Mouse (Mus musculus) limb, embryonic 12.5 days (tissue): ENCODE measurements around the gene Guk1. TPM values are rescaled to one million over a fixed set of nuclear protein-coding genes. Genes with fewer than 3 reads are reported as not detected.

Experiments used
- ATAC-seq: fragments of 200-750 bp; cut with Nextera tagmentation; 2 replicates; pipeline ENCODE4 v1.8.0; 2017; ENCODE audit warnings: low read depth, moderate TSS enrichment; ENCODE audit not compliant: insufficient number of reproducible peaks, insufficient read depth, low FRiP score, low TSS enrichment
- H3K27ac ChIP-seq: fragments of 300-500 bp; sonication (generic); 2 replicates; pipeline ENCODE4 v1.5.1; 2016; ENCODE audit warnings: mild to moderate bottlenecking, moderate library complexity
- H3K27me3 ChIP-seq: fragments of 300-500 bp; sonication (generic); 2 replicates; pipeline ENCODE4 v1.6.1; 2016; ENCODE audit warnings: mild to moderate bottlenecking, moderate library complexity
- H3K36me3 ChIP-seq: fragments of 300-500 bp; sonication (generic); 2 replicates; pipeline ENCODE4 v1.6.1; 2016; ENCODE audit warnings: mild to moderate bottlenecking, moderate library complexity
- H3K4me1 ChIP-seq: fragments of 300-500 bp; sonication (generic); replicated peaks from 2 replicates; pipeline ENCODE4 v1.6.1; 2016
- H3K4me2 ChIP-seq: fragments of 300-500 bp; sonication (generic); 2 replicates; pipeline ENCODE4 v1.6.1; 2016; ENCODE audit warnings: mild to moderate bottlenecking, moderate library complexity
- H3K4me3 ChIP-seq: fragments of 300-500 bp; sonication (generic); replicated peaks from 2 replicates; pipeline ENCODE4 v1.5.1; 2016; ENCODE audit warnings: mild to moderate bottlenecking
- H3K9ac ChIP-seq: fragments of 300-500 bp; sonication (generic); replicated peaks from 2 replicates; pipeline ENCODE4 v1.6.1; 2016; ENCODE audit warnings: mild to moderate bottlenecking, moderate library complexity
- H3K9me3 ChIP-seq: fragments of 300-500 bp; sonication (generic); 2 replicates; pipeline ENCODE4 v1.6.1; 2016; ENCODE audit warnings: mild to moderate bottlenecking, moderate library complexity
- WGBS: fragments of 180-500 bp; shearing (Covaris S2); methylation state at CpG from one replicate; pipeline ENCODE4 v1.1.7; 2016; 5-methylcytosine and 5-hydroxymethylcytosine counted together
- polyA plus RNA-seq: library from polyadenylated mRNA; unstranded; fragments of >200 nt; fragmentation: Nextera tagmentation; extraction: Ambion mirVana; gene quantifications from 2 replicates; pipeline ENCODE4 v1.2.1, GENCODE M21; 2016

The Guk1 gene
- polyA plus RNA-seq, 1 experiment from 2014 or later, result 121 TPM

GRCm38 (mm10) chr11:59161398-59161797 is 30.6 kb downstream of the Guk1 start:
- Histone ChIP-seq H3K27ac (no peak overlapping the region), H3K9ac (no peak overlapping the region), H3K36me3 (peaks cover 16% of the 10 kb centered on the region), H3K27me3 (no peaks in the 10 kb centered on the region), H3K9me3 (no peaks in the 10 kb centered on the region), H3K4me1 (peaks cover 7% of the 10 kb centered on the region), H3K4me3 (no peak overlapping the region), H3K4me2 (no peak overlapping the region)
- WGBS, result 80% methylated on average over 5 of the region's 5 CpGs
- no peak for ATAC-seq

GRCm38 (mm10) chr11:59159558-59159957 is 32.5 kb downstream of the Guk1 start:
- ATAC-seq, result no peak
- H3K9ac ChIP-seq, result no peak overlapping the region; the same call in 1 of the 2 replicates

GRCm38 (mm10) chr11:59159099-59159498 is 32.9 kb downstream of the Guk1 start:
- no peak overlapping the region for H3K27ac ChIP-seq
- peaks cover 25% of the 10 kb centered on the region for H3K36me3 ChIP-seq
- no peaks in the 10 kb centered on the region for H3K27me3 ChIP-seq
- H3K4me2 ChIP-seq, result no peak overlapping the region
- ATAC-seq, result no peak
- H3K9ac ChIP-seq, result no peak overlapping the region
- WGBS, result 92% methylated on average over 13 of the region's 13 CpGs
- H3K9me3 ChIP-seq, result no peaks in the 10 kb centered on the region
- peaks cover 7% of the 10 kb centered on the region for H3K4me1 ChIP-seq
- H3K4me3 ChIP-seq, result no peak overlapping the region

More at GRCm38 (mm10) chr11:59159558-59159957, 32.5 kb downstream of the Guk1 start:
- H3K4me1 ChIP-seq, result peaks cover 7% of the 10 kb centered on the region
- 86% methylated on average over 4 of the region's 4 CpGs for WGBS
- no peaks in the 10 kb centered on the region for H3K27me3 ChIP-seq
- H3K4me3 ChIP-seq, result no peak overlapping the region
- H3K36me3 ChIP-seq, result peaks cover 25% of the 10 kb centered on the region
- no peaks in the 10 kb centered on the region for H3K9me3 ChIP-seq
- H3K27ac ChIP-seq, result no peak overlapping the region
- H3K4me2 ChIP-seq, result no peak overlapping the region

- no peak for ATAC-seq
- H3K9me3 ChIP-seq, result no peaks in the 10 kb centered on the region
Measured at GRCm38 (mm10) chr11:59155900-59156299, 36.1 kb downstream of the Guk1 start.

GRCm38 (mm10) chr11:59154220-59154619 is 37.8 kb downstream of the Guk1 start:
- Histone ChIP-seq H3K4me3 (no peak overlapping the region), H3K9me3 (no peaks in the 10 kb centered on the region), H3K27ac (no peak overlapping the region), H3K9ac (no peak overlapping the region), H3K36me3 (peaks cover 25% of the 10 kb centered on the region), H3K27me3 (no peaks in the 10 kb centered on the region), H3K4me2 (no peak overlapping the region), H3K4me1 (no peaks in the 10 kb centered on the region)
- no peak for ATAC-seq
- 86% methylated on average over 7 of the region's 7 CpGs for WGBS

More at GRCm38 (mm10) chr11:59155900-59156299, 36.1 kb downstream of the Guk1 start:
- Histone ChIP-seq H3K27ac (no peak overlapping the region), H3K9ac (no peak overlapping the region), H3K36me3 (peaks cover 25% of the 10 kb centered on the region), H3K4me1 (no peaks in the 10 kb centered on the region), H3K4me2 (no peak overlapping the region), H3K27me3 (no peaks in the 10 kb centered on the region), H3K4me3 (no peak overlapping the region)
- 89% methylated on average over 5 of the region's 5 CpGs for WGBS

- Histone ChIP-seq H3K4me2 (no peak overlapping the region), H3K4me1 (no peaks in the 10 kb centered on the region), H3K27ac (no peak overlapping the region), H3K27me3 (no peaks in the 10 kb centered on the region), H3K9me3 (no peaks in the 10 kb centered on the region), H3K9ac (no peak overlapping the region), H3K4me3 (no peak overlapping the region), H3K36me3 (peaks cover 9% of the 10 kb centered on the region)
- WGBS, result 31% methylated on average over 3 of the region's 3 CpGs
- no peak for ATAC-seq
Measured at GRCm38 (mm10) chr11:59151729-59152128, 40.3 kb downstream of the Guk1 start.

DNA sequence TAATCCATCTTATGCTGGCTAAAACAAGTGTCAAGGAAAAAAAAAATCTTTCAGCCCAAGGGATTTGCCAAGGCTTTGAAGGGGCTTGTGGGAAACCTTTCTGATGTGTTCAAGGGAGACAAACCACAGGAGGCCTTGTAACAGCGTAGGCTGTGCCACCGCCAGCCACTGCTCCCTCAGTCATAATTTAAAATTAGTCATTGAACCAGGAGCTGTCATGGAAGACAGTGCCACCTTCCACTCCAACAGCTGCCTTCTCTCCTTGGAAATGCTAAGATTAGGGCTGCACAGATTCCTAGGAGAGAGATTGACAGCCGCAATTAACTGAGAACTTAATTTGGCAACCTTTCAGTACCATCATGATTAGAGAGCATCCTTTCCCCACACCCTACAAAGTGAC is 42.7 kb downstream of the Guk1 start:
- Histone ChIP-seq H3K4me2 (no peak overlapping the region), H3K36me3 (no peaks in the 10 kb centered on the region), H3K9ac (no peak overlapping the region), H3K27ac (no peak overlapping the region), H3K27me3 (0 out of 2 replicates have a peak, but pooled peaks cover 3% of the 10 kb centered on the region), H3K4me3 (no peak overlapping the region), H3K4me1 (no peaks in the 10 kb centered on the region), H3K9me3 (no peaks in the 10 kb centered on the region)
- no peak for ATAC-seq
- WGBS, result 68% methylated on average over 3 of the region's 3 CpGs

GRCm38 (mm10) chr11:59142962-59143361 is 49.0 kb downstream of the Guk1 start:
- Histone ChIP-seq H3K4me2 (no peak overlapping the region), H3K27me3 (peaks cover 18% of the 10 kb centered on the region), H3K36me3 (no peaks in the 10 kb centered on the region), H3K9me3 (no peaks in the 10 kb centered on the region), H3K4me3 (no peak overlapping the region), H3K4me1 (no peaks in the 10 kb centered on the region), H3K9ac (no peak overlapping the region), H3K27ac (no peak overlapping the region)
- no peak for ATAC-seq
- WGBS, result 69% methylated on average over 5 of the region's 5 CpGs

GRCm38 (mm10) chr11:59141772-59142370 is 50.1 kb downstream of the Guk1 start:
- Histone ChIP-seq H3K9me3 (no peaks in the 10 kb centered on the region), H3K4me3 (no peak overlapping the region), H3K27me3 (peaks cover 28% of the 10 kb centered on the region), H3K4me1 (no peaks in the 10 kb centered on the region), H3K36me3 (no peaks in the 10 kb centered on the region), H3K9ac (no peak overlapping the region), H3K27ac (no peak overlapping the region), H3K4me2 (peak overlapping the region; percentile 30; the same call in 1 of the 2 replicates)
- no peak for ATAC-seq
- 11% methylated on average over 14 of the region's 14 CpGs for WGBS

DNA sequence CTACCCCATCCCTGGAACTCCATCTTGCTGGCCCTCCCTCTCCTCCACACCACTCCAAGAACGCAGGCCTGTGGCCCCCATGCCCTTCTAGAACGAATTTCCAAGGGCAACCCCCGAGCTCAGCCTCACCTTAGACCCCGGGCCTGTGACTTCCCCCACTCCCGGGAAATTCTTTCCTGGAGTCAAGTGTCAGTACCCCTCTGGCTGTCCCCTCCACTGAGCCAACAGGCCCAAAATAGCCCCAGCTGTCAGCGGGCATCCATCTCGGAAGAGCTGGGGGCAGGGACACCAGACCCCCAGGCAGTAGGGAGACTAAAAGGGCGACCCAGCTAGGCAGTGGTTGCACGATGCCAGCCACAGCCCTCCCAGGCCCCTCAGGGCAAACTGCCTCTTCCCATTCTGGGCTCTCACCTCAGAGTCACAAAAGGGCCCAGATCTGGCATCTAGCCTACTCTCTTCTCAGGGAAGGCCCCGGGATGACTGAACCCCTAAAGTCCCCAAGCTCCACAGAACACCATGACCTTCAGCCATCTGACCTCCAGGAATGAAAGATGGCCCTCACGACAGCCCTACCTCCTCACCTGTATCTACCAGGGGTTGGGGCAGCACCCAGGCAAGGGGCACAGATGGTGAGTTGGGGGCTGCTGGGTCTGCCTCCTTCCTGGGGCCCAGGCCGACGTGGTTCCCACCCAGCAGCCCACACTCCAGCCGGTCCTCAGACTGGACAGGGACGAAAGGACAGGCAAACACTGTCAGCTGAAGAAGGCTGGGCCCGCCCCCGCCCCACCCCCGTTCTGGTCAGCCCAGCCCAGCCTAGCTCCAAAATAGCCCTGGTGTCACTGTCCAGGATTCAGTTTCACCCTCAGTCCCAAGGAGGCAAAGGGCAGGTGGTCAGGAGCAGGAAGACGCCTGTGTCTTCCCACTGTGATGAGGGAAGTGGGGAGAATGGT is 53.2 kb downstream of the Guk1 start:
- Histone ChIP-seq H3K9ac (no peak overlapping the region; the same call in 1 of the 2 replicates), H3K27me3 (peaks cover 56% of the 10 kb centered on the region)

GRCm38 (mm10) chr11:59136994-59137706 is 54.9 kb downstream of the Guk1 start:
- Histone ChIP-seq H3K9me3 (no peaks in the 10 kb centered on the region), H3K36me3 (no peaks in the 10 kb centered on the region), H3K27me3 (peaks cover 72% of the 10 kb centered on the region), H3K4me2 (no peak overlapping the region), H3K9ac (no peak overlapping the region), H3K4me3 (no peak overlapping the region), H3K27ac (no peak overlapping the region), H3K4me1 (peaks cover 11% of the 10 kb centered on the region)
- WGBS, result 68% methylated on average over 12 of the region's 12 CpGs
- no peak for ATAC-seq

More for the DNA sequence above, 53.2 kb downstream of the Guk1 start:
- no peak for ATAC-seq
- Histone ChIP-seq H3K4me3 (no peak overlapping the region), H3K27ac (no peak overlapping the region), H3K4me1 (peaks cover 11% of the 10 kb centered on the region), H3K36me3 (no peaks in the 10 kb centered on the region), H3K9me3 (no peaks in the 10 kb centered on the region), H3K4me2 (no peak overlapping the region)
- 61% methylated on average over 19 of the region's 19 CpGs for WGBS
